Mouse (Mus musculus) mammary gland, adult 2 months (tissue): ENCODE measurements around the gene Ydjc. TPM values are rescaled to one million over a fixed set of nuclear protein-coding genes. Genes with fewer than 3 reads are reported as not detected.

ENCODE experiments used
- polyA plus RNA-seq: library from polyadenylated mRNA; depleted of rRNA; stranded (reverse); fragments of >200 nt; gene quantifications from 2 replicates; pipeline ENCODE4 v1.2.3, GENCODE M21; 2012; ENCODE audit warnings: low replicate concordance; rRNA removed

The Ydjc gene
- polyA plus RNA-seq = 4.2 and 14.7 TPM in 2 replicates

DNA sequence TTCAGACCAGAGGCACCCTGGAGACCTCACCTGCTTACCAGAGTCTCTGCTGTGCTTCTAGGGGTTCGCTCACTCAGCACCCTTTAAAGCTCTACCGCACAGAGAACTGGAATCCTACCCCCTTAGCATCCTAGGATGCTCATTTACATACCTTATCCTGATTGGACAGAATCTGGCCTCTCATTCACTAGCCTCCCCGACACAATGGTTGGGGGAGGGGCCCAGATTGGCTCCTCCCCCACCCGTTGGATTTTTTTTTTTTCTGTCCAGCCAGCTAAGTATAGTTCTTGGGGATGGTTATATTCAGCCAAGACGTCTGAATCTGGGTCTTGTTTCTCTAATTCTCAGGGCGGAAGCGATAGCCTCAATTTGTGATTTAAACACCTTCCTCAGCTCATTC is at the start of gene Ydjc:
Gene Ydjc, plus strand, starts transcription at position 283 of the 400 bp plus-strand sequence.

DNA sequence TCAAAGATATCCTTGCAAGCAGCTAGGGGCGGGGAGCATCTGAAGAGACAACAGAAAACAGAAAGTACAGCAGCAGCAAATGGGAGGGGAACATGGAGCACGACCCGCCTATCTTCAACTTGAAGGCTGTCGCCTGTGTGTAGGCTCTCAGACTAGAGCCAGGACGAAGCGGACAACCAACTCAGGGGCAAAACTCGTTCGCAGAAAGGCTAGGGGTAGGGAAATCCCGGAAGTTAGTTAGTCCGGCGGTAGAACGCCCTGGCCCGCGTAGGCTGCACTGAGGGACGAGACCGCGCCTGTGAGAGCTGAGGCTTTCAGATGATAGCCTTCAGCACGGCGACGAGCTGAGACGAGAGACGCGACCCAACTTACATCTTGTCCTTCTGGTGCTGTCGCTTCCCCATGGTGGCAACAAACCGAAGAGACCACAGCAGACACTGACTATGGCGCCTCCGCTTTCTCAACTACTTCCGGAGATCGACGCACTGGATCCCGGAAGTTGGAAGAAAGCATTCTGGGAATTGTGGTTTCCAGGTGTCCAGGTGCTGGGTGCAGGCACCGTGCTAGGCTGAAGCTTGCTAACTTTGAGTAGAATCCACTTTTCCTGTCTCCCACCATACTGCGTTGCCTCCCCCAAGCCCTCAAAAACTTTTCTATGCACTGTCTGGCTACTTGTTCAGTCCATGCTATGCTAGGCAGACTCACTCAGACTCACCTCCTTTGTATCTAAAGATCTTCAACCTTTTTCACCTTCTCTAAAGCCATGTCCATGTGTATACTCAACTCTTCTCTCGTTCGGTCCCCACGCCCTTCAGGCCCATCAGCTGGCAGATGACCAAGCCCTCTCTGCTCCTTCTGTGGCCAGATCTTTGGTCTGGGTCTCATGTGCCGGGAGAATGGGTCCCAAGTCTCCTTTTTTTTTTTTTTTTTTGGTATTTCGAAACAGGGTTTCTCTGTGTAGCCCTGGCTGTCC is 33.4 kb upstream of the Ydjc start, which contains the start of gene Ppil2:
Gene Ppil2, minus strand, starts transcription at position 487 of the 973 bp plus-strand sequence.

DNA sequence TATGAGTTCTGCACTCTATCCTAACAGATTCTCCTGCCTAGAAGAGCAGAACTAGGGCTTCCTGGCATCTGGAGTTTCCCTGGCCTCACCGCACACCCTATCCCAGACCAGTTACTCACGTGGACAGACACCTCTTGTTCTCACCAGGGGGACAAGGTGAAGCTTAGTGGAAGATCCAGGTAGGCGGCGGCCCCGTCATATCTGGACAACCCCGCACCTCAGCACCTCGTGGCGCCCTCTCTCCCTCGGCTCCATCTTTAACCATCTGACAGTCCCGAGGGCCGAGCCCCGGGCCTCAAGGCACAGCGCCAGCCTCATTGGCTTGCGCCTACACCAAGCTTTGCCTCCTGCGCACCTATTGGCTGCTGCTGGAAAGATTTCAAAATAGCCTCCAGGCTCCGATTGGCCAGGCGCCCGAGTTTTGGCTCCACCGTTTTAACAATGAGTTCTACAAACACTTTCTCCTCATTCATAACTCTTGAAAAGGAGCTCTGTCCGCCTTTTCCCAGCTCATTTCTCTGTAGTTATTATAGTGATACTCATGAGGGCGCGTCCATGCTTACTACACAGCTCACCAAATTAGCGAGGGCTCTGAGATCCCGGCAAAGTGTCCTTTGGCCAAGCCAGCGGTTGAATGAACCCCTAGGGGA is 19.4 kb upstream of the Ydjc start, which contains the start of gene 2610318N02Rik:
Gene 2610318N02Rik, minus strand, starts transcription at position 297 of the 650 bp plus-strand sequence.

DNA sequence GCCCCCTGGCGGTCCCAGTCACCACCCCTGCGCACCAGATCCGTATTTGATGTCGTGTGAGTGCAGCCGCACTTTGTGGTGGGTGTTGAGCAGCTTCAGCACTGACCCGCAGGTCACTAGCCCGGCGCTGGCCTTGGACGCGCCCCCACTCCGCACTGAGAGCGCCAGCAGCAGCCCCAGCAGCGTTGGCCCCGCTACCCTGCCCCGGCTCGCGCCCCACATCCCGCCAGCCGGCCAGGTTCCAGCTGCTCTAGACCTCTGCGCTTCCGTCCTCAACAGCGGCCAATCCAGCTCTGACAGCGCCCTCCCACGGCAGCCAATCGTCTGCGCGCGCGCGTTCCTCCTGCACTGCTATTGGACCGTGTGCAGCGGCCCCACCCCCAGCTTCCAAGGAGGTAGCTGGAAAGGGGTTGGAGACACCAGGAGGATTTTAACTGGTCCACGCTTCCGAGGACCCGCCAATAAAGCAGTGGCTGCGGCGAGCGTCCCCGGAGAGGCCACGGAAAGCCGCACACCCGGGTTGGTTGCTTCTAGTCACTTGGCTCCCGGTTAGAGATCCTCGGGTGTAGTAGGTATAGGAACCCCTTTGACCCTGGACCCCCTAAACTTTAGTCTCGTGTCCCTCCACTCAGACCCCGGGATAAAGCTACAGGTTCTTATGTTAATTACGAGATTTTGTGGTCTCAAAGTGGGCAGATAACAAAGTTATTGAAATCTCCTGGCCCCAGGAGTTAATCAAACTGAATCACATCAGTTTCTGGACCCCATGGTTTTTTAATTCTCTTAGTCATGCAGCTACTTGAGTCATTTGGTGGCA is 12.1 kb upstream of the Ydjc start, which contains the start of gene Sdf2l1:
Gene Sdf2l1, minus strand, starts transcription at position 295 of the 817 bp plus-strand sequence.

GRCm38 (mm10) chr16:17146772-17147235 is 2.4 kb downstream of the Ydjc start, which contains the start of gene Ccdc116:
Gene Ccdc116 (minus strand): TSS chr16:17147229.

GRCm38 (mm10) chr16:17202549-17202948 is 58.1 kb downstream of the Ydjc start, which contains the start of gene Ube2l3:
Gene Ube2l3 (minus strand): TSS chr16:17202649.

GRCm38 (mm10) chr16:17208389-17209361 is 64.3 kb downstream of the Ydjc start, which contains the start of gene Rimbp3:
Gene Rimbp3 (plus strand): TSS chr16:17208603.

Other genes with a start within 250 kb of the Ydjc start
- 15.8 and 20.3 TPM in 2 replicates for gene Ppm1f, start 248.2 kb upstream of the Ydjc start, polyA plus RNA-seq
- 43.1 and 106 TPM in 2 replicates for gene Mapk1, start 161.2 kb upstream of the Ydjc start, polyA plus RNA-seq
- 2.1 and 3.5 TPM in 2 replicates for gene Ypel1, start 74.9 kb upstream of the Ydjc start, polyA plus RNA-seq
- gene Ppil2, start 33.4 kb upstream of the Ydjc start, polyA plus RNA-seq = 92.4 and 144 TPM in 2 replicates
- gene 2610318N02Rik, start 19.5 kb upstream of the Ydjc start, polyA plus RNA-seq = 1.7 and 2.2 TPM in 2 replicates
- 17.5 and 48.3 TPM in 2 replicates for gene Sdf2l1, start 12.2 kb upstream of the Ydjc start, polyA plus RNA-seq
- 1.5 and 1.6 TPM in 2 replicates for gene Ccdc116, start 2.6 kb downstream of the Ydjc start, polyA plus RNA-seq
- 59.2 and 76.5 TPM in 2 replicates for gene Ube2l3, start 58.0 kb downstream of the Ydjc start, polyA plus RNA-seq
- 0.04 and 0.06 TPM in 2 replicates for gene Rimbp3, start 64.0 kb downstream of the Ydjc start, polyA plus RNA-seq
- gene Hic2, start 89.0 kb downstream of the Ydjc start, polyA plus RNA-seq = 2.4 and 2.6 TPM in 2 replicates
- 7.2 and 12.8 TPM in 2 replicates for gene Tmem191c, start 131.5 kb downstream of the Ydjc start, polyA plus RNA-seq
- 0.45 and 1.3 TPM in 2 replicates for gene Serpind1, start 186.8 kb downstream of the Ydjc start, polyA plus RNA-seq